ENCODE assay signal across 9 mouse cellular contexts in the genomic region with DNA sequence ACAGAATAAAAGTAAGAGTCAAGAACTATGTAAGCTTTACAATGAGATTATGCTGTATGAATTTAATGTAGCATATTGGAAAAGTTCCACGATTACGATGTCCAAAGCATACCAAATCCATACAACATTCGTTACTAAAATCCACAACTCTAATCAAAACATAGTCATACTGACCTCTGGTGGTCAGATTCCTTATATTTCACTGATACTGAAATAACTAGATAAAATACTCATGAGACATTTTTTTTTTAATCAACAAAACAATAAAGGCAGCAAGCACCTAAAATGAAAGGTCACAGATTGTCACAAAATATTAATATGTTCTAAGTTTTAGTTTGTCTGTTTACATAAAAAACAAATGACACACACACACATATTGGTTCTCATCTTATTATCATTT. TPM values are rescaled to one million over a fixed set of nuclear protein-coding genes. Genes with fewer than 3 reads are reported as not detected.
DNase-seq lines count a peak whose midpoint lies in the region; ATAC-seq lines count a peak whose summit lies in the region.
"Had no signal": no experiment of that assay in that cellular context is flagged by ENCODE, and none has a peak within 500 bp of the region (broad histone marks: within the 10 kb centered on the region; RNA-seq: fewer than 3 reads in every experiment).

No protein-coding gene starts in this region.

- ATAC-seq in erythroblast, adult 5-6 weeks (replicated peaks; ENCODE audit: low FRiP score, poor library complexity, severe bottlenecking), result no peak
- no peak for ATAC-seq in hindbrain, embryonic 16.5 days
- no peak for ATAC-seq in midbrain, embryonic 14.5 days (ENCODE audit: low FRiP score, low TSS enrichment)

- no peaks in the 10 kb centered on the region for H3K9me3 ChIP-seq in erythroblast, embryonic 14.5 days (ENCODE audit: control insufficient read depth, low read length)
- H3K9me3 ChIP-seq in hindbrain, embryonic 16.5 days (ENCODE audit: control insufficient read depth, low read length), result no peaks in the 10 kb centered on the region
- no peaks in the 10 kb centered on the region for H3K9me3 ChIP-seq in midbrain, embryonic 14.5 days (ENCODE audit: control insufficient read depth, low read length)

- no peak overlapping the region for H3K9ac ChIP-seq in hindbrain, embryonic 16.5 days (ENCODE audit: low read depth, low read length)
- no peak overlapping the region for H3K9ac ChIP-seq in midbrain, embryonic 14.5 days (replicated peaks; ENCODE audit: low read length)

- H3K27ac ChIP-seq in hindbrain, embryonic 16.5 days (ENCODE audit: low read depth, low read length), result no peak overlapping the region
- no peak overlapping the region for H3K27ac ChIP-seq in midbrain, embryonic 14.5 days (replicated peaks; ENCODE audit: low read depth, low read length)

- H3K4me2 ChIP-seq in hindbrain, embryonic 16.5 days (ENCODE audit: low read length), result peak overlapping the region; percentile 99; the same call in 1 of the 2 replicates
- peak overlapping the region; percentile 98 for H3K4me2 ChIP-seq in midbrain, embryonic 14.5 days (ENCODE audit: low read length)

- peaks cover 18% of the 10 kb centered on the region for H3K36me3 ChIP-seq in erythroblast, embryonic 14.5 days (ENCODE audit: control insufficient read depth)
- H3K36me3 ChIP-seq in hindbrain, embryonic 16.5 days (ENCODE audit: control insufficient read depth, insufficient read depth, low read length), result no peaks in the 10 kb centered on the region
- H3K36me3 ChIP-seq in midbrain, embryonic 14.5 days (ENCODE audit: control insufficient read depth, insufficient read depth, low read length), result no peaks in the 10 kb centered on the region

- WGBS in hindbrain, embryonic 16.5 days, result 17% methylated on average over 3 of the region's 3 CpGs
- WGBS in midbrain, embryonic 14.5 days, result 19% methylated on average over 3 of the region's 3 CpGs

- no peaks in the 10 kb centered on the region for H3K27me3 ChIP-seq in erythroblast, embryonic 14.5 days (ENCODE audit: control insufficient read depth)
- H3K27me3 ChIP-seq in hindbrain, embryonic 16.5 days (replicated peaks; ENCODE audit: control insufficient read depth, insufficient read depth, low read length), result no peaks in the 10 kb centered on the region
- H3K27me3 ChIP-seq in midbrain, embryonic 14.5 days (ENCODE audit: control insufficient read depth, insufficient read depth, low read length), result no peaks in the 10 kb centered on the region

- H3K4me3 ChIP-seq in erythroblast, embryonic 14.5 days (replicated peaks), result peak overlapping the region; percentile 100
- H3K4me3 ChIP-seq in hindbrain, embryonic 16.5 days (ENCODE audit: low read length), result no peak overlapping the region
- peak overlapping the region; percentile 75; the same call in 1 of the 2 replicates for H3K4me3 ChIP-seq in midbrain, embryonic 14.5 days (replicated peaks; ENCODE audit: low read depth, low read length)

- peaks cover 25% of the 10 kb centered on the region for H3K4me1 ChIP-seq in erythroblast, embryonic 14.5 days (ENCODE audit: control insufficient read depth)
- H3K4me1 ChIP-seq in hindbrain, embryonic 16.5 days (ENCODE audit: control insufficient read depth, insufficient read depth, low read depth, low read length), result peaks cover 10% of the 10 kb centered on the region
- 0 out of 2 replicates have a peak, but pooled peaks cover 5% of the 10 kb centered on the region for H3K4me1 ChIP-seq in midbrain, embryonic 14.5 days (ENCODE audit: control insufficient read depth, insufficient read depth, low read length)

- DNase-seq in thymus, postnatal 0 days (ENCODE audit: low spot score), result peak; percentile 3
- DNase-seq in thymus, postnatal 25 days, result no peak
- DNase-seq in midbrain, embryonic 14.5 days, result peak; percentile 89
- no peak for DNase-seq in right cerebral cortex, adult 2 months (ENCODE audit: low spot score in 2 of 2)
- no peak for DNase-seq in frontal cortex, postnatal 10 days (ENCODE audit: low spot score in 2 of 2)

RNA-seq across cellular contexts. Expression of a gene that starts 1.4 kb away (rescaled TPM):
- polyA plus RNA-seq in erythroblast, embryonic 14.5 days (2012), result 0.84 and 1.3 TPM in 2 replicates
- total RNA-seq in erythroblast, adult 5-6 weeks (2015; ENCODE audit: low replicate concordance), result 28.8 and 46.0 TPM in 2 replicates
- 49.6 and 56.6 TPM in 2 replicates for total RNA-seq in erythroblast, adult 5-6 weeks (2017; ENCODE audit: low replicate concordance)
- 64.0 and 70.1 TPM in 2 replicates for polyA plus RNA-seq in thymus, postnatal 0 days (2015; fragmentation: Nextera tagmentation; extraction: Ambion mirVana)
- polyA plus RNA-seq in hindbrain, embryonic 16.5 days (2015; fragmentation: Nextera tagmentation; extraction: Ambion mirVana), result 7.4 and 9.4 TPM in 2 replicates
- polyA plus RNA-seq in midbrain, embryonic 14.5 days (2014; fragmentation: Nextera tagmentation; extraction: Ambion mirVana), result 6.5 and 13.3 TPM in 2 replicates

RNA-seq across cellular contexts. Expression of a gene that starts 28.9 kb away (rescaled TPM):
- polyA plus RNA-seq in erythroblast, embryonic 14.5 days (2012), result not detected in 2 replicates
- not detected in 2 replicates for total RNA-seq in erythroblast, adult 5-6 weeks (2015; ENCODE audit: low replicate concordance)
- total RNA-seq in erythroblast, adult 5-6 weeks (2017; ENCODE audit: low replicate concordance), result under 0.01 TPM in 1 of 2 replicates, not detected in the other
- 0.14 and 0.20 TPM in 2 replicates for polyA plus RNA-seq in thymus, postnatal 0 days (2015; fragmentation: Nextera tagmentation; extraction: Ambion mirVana)
- 13.3 and 14.5 TPM in 2 replicates for polyA plus RNA-seq in hindbrain, embryonic 16.5 days (2015; fragmentation: Nextera tagmentation; extraction: Ambion mirVana)
- polyA plus RNA-seq in midbrain, embryonic 14.5 days (2014; fragmentation: Nextera tagmentation; extraction: Ambion mirVana), result 3.8 and 4.5 TPM in 2 replicates
- total RNA-seq: neutrophil, adult 5-6 weeks had no signal

Comparison
In these comparisons a context has a peak if more than half of its experiments do, and no peak if none do; other contexts are left out.
1. DNase-seq: peak in thymus, postnatal 0 days (single experiment) and midbrain, embryonic 14.5 days (single experiment); none in thymus, postnatal 25 days (single experiment), right cerebral cortex, adult 2 months (0 of 2) and frontal cortex, postnatal 10 days (0 of 2).